Mouse (Mus musculus): ENCODE measurements around the gene Gm20403. TPM values are rescaled to one million over a fixed set of nuclear protein-coding genes. Genes with fewer than 3 reads are reported as not detected.

Gm20403 gene
- total and polyA plus RNA-seq, 3 experiments = not detected

- Histone ChIP-seq H3K4me3 (ENCODE audit: control insufficient read depth in 1 of 2, insufficient read depth in 1 of 2, low read depth in 2 of 2, low read length in 2 of 2) (no peak overlapping the region), H3K4me1 (ENCODE audit: control insufficient read depth in 1 of 2, insufficient read depth in 2 of 2, low read length in 2 of 2) (peaks cover 0 to 3% of the 10 kb centered on the region in 2 experiments; a peak in 2 of 4 replicates), H3K79me2 (ENCODE audit: control insufficient read depth, insufficient read depth, low read length, poor library complexity) (peaks cover 46% of the 10 kb centered on the region), H3K9me3 (replicated peaks; ENCODE audit: insufficient read depth, low read length) (no peaks in the 10 kb centered on the region), H3K27ac (ENCODE audit: control insufficient read depth, low read depth, low read length) (no peak overlapping the region), H3K36me3 (ENCODE audit: control insufficient read depth in 1 of 2, insufficient read depth in 2 of 2, low read length in 2 of 2) (peaks cover 20 to 44% of the 10 kb centered on the region in 2 experiments), H3K27me3 (ENCODE audit: control insufficient read depth in 1 of 2, insufficient read depth in 2 of 2, low read length in 2 of 2) (no peaks in the 10 kb centered on the region), H3K9ac (ENCODE audit: control insufficient read depth, low read depth, low read length, poor library complexity, severe bottlenecking) (no peak overlapping the region)
- DNase-seq (ENCODE audit: low read depth, low spot score) = no peak
- no peak for TF ChIP-seq USF2 (IDR thresholded peaks at IDR 0.05; ENCODE audit: borderline replicate concordance in 1 of 2, insufficient read depth in 1 of 2, low read depth in 1 of 2, low read length in 2 of 2)
- no peak for TF ChIP-seq RAD21 (IDR thresholded peaks at IDR 0.05; ENCODE audit: low read depth, low read length)
- TF ChIP-seq GATA1 (IDR thresholded peaks at IDR 0.05; ENCODE audit: low read depth, low read length) = no peak
- TF ChIP-seq TAL1 (IDR thresholded peaks at IDR 0.05; ENCODE audit: low read length) = no peak
- TF ChIP-seq E2F4 (IDR thresholded peaks at IDR 0.05; ENCODE audit: borderline replicate concordance, low read depth, low read length) = no peak
- TF ChIP-seq POLR2A (IDR thresholded peaks at IDR 0.05; ENCODE audit: control insufficient read depth in 1 of 2, insufficient read depth in 1 of 2, low read depth in 1 of 2, low read length in 2 of 2, poor library complexity in 1 of 2) = no peak
- TF ChIP-seq MEF2A (IDR thresholded peaks at IDR 0.05; ENCODE audit: extremely low read depth, insufficient replicate concordance, low read depth, low read length, poor library complexity, severe bottlenecking) = no peak
- no peak for TF ChIP-seq CHD1 (IDR thresholded peaks at IDR 0.05; ENCODE audit: low read depth, low read length)
- no peak for TF ChIP-seq NELFE (IDR thresholded peaks at IDR 0.05; ENCODE audit: low read depth, low read length)
- TF ChIP-seq HCFC1 (IDR thresholded peaks at IDR 0.05; ENCODE audit: low read depth, low read length) = no peak
- no peak for TF ChIP-seq CHD2 (IDR thresholded peaks at IDR 0.05; ENCODE audit: low read length)
- TF ChIP-seq ZNF384 (IDR thresholded peaks at IDR 0.05; ENCODE audit: low read depth, low read length) = no peak
- TF ChIP-seq UBTF (IDR thresholded peaks at IDR 0.05; ENCODE audit: borderline replicate concordance, insufficient read depth, low read depth, low read length) = no peak
- no peak for TF ChIP-seq ZMIZ1 (IDR thresholded peaks at IDR 0.05; ENCODE audit: low read depth, low read length)
- no peak for TF ChIP-seq JUND (IDR thresholded peaks at IDR 0.05; ENCODE audit: low read depth, low read length)
- TF ChIP-seq RCOR1 (IDR thresholded peaks at IDR 0.05; ENCODE audit: low read depth, low read length) = no peak
- no peak for TF ChIP-seq GABPA (IDR thresholded peaks at IDR 0.05; ENCODE audit: low read depth, low read length)
- no peak for TF ChIP-seq SIN3A (IDR thresholded peaks at IDR 0.05; ENCODE audit: low read length)
- no peak for TF ChIP-seq POLR2AphosphoS5 (IDR thresholded peaks at IDR 0.05; ENCODE audit: borderline replicate concordance, low read depth, low read length)
- no peak for TF ChIP-seq MYC (IDR thresholded peaks at IDR 0.05; ENCODE audit: low read depth, low read length)
These were observed 29.4 kb downstream of the Gm20403 start for GRCm38 (mm10) chr12:54956974-54957373.

GRCm38 (mm10) chr12:54956457-54956856 lies 29.9 kb downstream of the Gm20403 start:
- Histone ChIP-seq H3K36me3 (ENCODE audit: control insufficient read depth in 1 of 2, insufficient read depth in 2 of 2, low read length in 2 of 2) (peaks cover 20 to 47% of the 10 kb centered on the region in 2 experiments), H3K9me3 (replicated peaks; ENCODE audit: insufficient read depth, low read length) (no peaks in the 10 kb centered on the region), H3K79me2 (ENCODE audit: control insufficient read depth, insufficient read depth, low read length, poor library complexity) (peaks cover 43% of the 10 kb centered on the region), H3K27me3 (ENCODE audit: control insufficient read depth in 1 of 2, insufficient read depth in 2 of 2, low read length in 2 of 2) (no peaks in the 10 kb centered on the region), H3K4me1 (ENCODE audit: control insufficient read depth in 1 of 2, insufficient read depth in 2 of 2, low read length in 2 of 2) (peaks cover 0 to 3% of the 10 kb centered on the region in 2 experiments; a peak in 2 of 4 replicates), H3K4me3 (ENCODE audit: control insufficient read depth in 1 of 2, insufficient read depth in 1 of 2, low read depth in 2 of 2, low read length in 2 of 2) (no peak overlapping the region), H3K27ac (ENCODE audit: control insufficient read depth, low read depth, low read length) (no peak overlapping the region), H3K9ac (ENCODE audit: control insufficient read depth, low read depth, low read length, poor library complexity, severe bottlenecking) (no peak overlapping the region)
- peak; percentile 56 for DNase-seq (ENCODE audit: low read depth, low spot score)
- TF ChIP-seq TAL1 (IDR thresholded peaks at IDR 0.05; ENCODE audit: low read length) = peak; percentile 65
- 0 out of 2 replicates have a peak, but pooled peaks have one; percentile 45 for TF ChIP-seq ETS1 (IDR thresholded peaks at IDR 0.05; ENCODE audit: low read depth, low read length)
- TF ChIP-seq TBP (IDR thresholded peaks at IDR 0.05; ENCODE audit: low read depth, low read length) = no peak
- TF ChIP-seq GATA1 (IDR thresholded peaks at IDR 0.05; ENCODE audit: low read depth, low read length) = peak; percentile 19; the same call in 1 of the 2 replicates
- no peak for TF ChIP-seq POLR2AphosphoS2 (IDR thresholded peaks at IDR 0.05; ENCODE audit: low read length)
- TF ChIP-seq TCF12 (IDR thresholded peaks at IDR 0.05; ENCODE audit: low read depth, low read length) = peak; percentile 60; the same call in 1 of the 2 replicates
- peak; percentile 48 to 62; a peak in 3 of 4 replicates for TF ChIP-seq EP300 (IDR thresholded peaks at IDR 0.05; ENCODE audit: low read depth in 1 of 2, low read length in 2 of 2)
- TF ChIP-seq JUND (IDR thresholded peaks at IDR 0.05; ENCODE audit: low read depth, low read length) = no peak
